Mouse (Mus musculus): ENCODE results near the gene Fgf8. TPM values are rescaled to one million over a fixed set of nuclear protein-coding genes. Genes with fewer than 3 reads are reported as not detected.

Gene Fgf8
- polyA plus RNA-seq, 1 experiment from 2014 or later, result not detected

- Histone ChIP-seq H3K27me3 (replicated peaks; ENCODE audit: insufficient read depth, low read length) (peaks cover 17% of the 10 kb centered on the region), H3K4me2 (replicated peaks; ENCODE audit: low read depth, low read length) (peak within 1 kb of the TSS; percentile 93), H3K36me3 (ENCODE audit: insufficient read depth, low read length) (peaks cover 24% of the 10 kb centered on the region), H3K4me1 (ENCODE audit: insufficient read depth, low read depth, low read length) (peaks cover 8% of the 10 kb centered on the region; the same call in 1 of the 2 replicates), H3K9me3 (ENCODE audit: low read length) (no peaks in the 10 kb centered on the region), H3K9ac (replicated peaks; ENCODE audit: low read depth) (peak within 1 kb of the TSS; percentile 66), H3K4me3 (ENCODE audit: low read depth, low read length) (peak within 1 kb of the TSS; percentile 71), H3K27ac (ENCODE audit: low read length) (no peak within 1 kb of the TSS)
- no peak for TF ChIP-seq EP300 (IDR thresholded peaks at IDR 0.05)
- TF ChIP-seq CTCF (IDR thresholded peaks at IDR 0.05), result no peak
- WGBS, result under 1% methylated on average over 43 of the region's 60 CpGs
- DNase-seq (ENCODE audit: low spot score) (peak; percentile 92), ATAC-seq (peak; percentile 90)
These were observed 6.7 kb upstream of the Fgf8 start, which contains the start of gene Npm3 for GRCm38 (mm10) chr19:45749243-45750043. Gene Npm3, minus strand, starts transcription at chr19:45749591.

- ATAC-seq (0 out of 2 replicates have a peak, but pooled peaks have one; percentile 2), DNase-seq (ENCODE audit: low spot score) (no peak)
- Histone ChIP-seq H3K9me3 (ENCODE audit: low read length) (no peaks in the 10 kb centered on the region), H3K4me3 (ENCODE audit: low read depth, low read length) (peak overlapping the region; percentile 71), H3K36me3 (ENCODE audit: insufficient read depth, low read length) (peaks cover 17% of the 10 kb centered on the region), H3K9ac (replicated peaks; ENCODE audit: low read depth) (peak overlapping the region; percentile 66), H3K27ac (ENCODE audit: low read length) (no peak overlapping the region), H3K4me1 (ENCODE audit: insufficient read depth, low read depth, low read length) (peaks cover 8% of the 10 kb centered on the region; the same call in 1 of the 2 replicates), H3K4me2 (replicated peaks; ENCODE audit: low read depth, low read length) (peak overlapping the region; percentile 93), H3K27me3 (replicated peaks; ENCODE audit: insufficient read depth, low read length) (peaks cover 20% of the 10 kb centered on the region)
- 2% methylated on average over 32 of the region's 33 CpGs for WGBS
- TF ChIP-seq EP300 (IDR thresholded peaks at IDR 0.05) (no peak), CTCF (IDR thresholded peaks at IDR 0.05) (no peak)
These were observed 6.1 kb upstream of the Fgf8 start for GRCm38 (mm10) chr19:45748691-45749242.

DNA sequence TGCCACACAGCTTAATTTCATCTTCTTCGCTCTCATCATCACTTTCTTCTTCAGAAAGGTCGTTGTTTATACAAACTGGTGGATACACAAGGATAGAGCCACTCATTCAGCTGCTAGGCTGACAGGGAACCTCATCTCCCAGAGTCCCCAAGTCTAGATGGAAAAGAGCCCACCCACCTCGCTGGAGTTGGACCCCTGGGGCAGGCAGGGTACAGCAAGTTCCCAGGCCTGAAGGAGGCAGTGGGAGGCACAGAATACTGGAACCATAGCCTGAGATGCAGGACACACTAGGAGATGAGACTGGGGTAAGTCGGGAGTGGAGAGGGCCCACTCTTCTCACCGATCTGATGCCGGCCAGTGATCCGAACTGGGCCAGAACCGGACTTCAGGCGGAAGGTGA lies 5.5 kb upstream of the Fgf8 start:
- ATAC-seq, result no peak

DNA sequence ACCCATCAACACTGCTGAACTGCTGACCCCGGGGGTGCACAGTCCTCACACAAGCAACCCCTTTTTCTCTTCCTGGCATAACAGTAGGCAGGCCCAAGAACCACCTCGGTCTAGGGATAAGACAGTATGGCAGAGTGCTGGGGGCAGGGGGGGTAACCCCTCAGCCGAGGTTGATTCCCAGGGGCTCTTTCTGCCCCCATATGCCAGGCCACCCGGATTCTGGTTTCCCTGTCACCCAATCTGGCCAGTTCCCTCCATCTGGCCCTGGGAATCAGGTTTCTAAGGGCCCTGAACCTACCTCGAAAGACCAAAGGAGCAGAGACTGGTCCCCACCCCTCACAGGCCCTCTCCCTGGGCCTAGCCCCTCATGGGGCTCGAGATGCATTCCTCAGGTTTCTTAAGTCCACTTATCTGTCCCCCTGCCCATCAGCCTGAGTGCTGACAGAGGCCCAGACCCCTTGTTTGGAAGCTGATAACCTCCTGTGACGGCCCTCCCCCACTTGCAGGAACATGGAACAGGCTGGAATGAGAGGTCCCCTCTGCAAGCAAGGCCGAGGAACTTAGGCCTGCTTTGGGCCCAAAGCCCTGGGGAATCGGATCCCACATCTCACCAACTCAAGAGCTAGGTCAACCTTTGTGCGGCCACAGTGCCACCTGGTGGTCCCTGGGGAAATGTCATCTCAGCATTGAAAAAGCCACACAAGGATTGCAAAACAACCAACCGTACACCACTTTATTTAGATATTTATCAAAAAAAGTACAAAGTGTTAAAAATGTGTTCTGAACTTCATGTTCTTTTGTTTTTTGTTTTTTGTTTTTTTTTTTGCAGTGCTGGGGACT lies 4.5 kb upstream of the Fgf8 start:
- peak; percentile 86 for DNase-seq (ENCODE audit: low spot score)
- peaks cover 11% of the 10 kb centered on the region; the same call in 1 of the 2 replicates for H3K4me1 ChIP-seq (ENCODE audit: insufficient read depth, low read depth, low read length)
- peaks cover 28% of the 10 kb centered on the region for H3K27me3 ChIP-seq (replicated peaks; ENCODE audit: insufficient read depth, low read length)
- WGBS, result 19% methylated on average over 11 of the region's 11 CpGs
- peak; percentile 21 for ATAC-seq
- H3K36me3 ChIP-seq (ENCODE audit: insufficient read depth, low read length), result peaks cover 9% of the 10 kb centered on the region
- no peak overlapping the region for H3K27ac ChIP-seq (ENCODE audit: low read length)
- no peaks in the 10 kb centered on the region for H3K9me3 ChIP-seq (ENCODE audit: low read length)
- no peak overlapping the region for H3K4me2 ChIP-seq (replicated peaks; ENCODE audit: low read depth, low read length)
- no peak overlapping the region for H3K9ac ChIP-seq (replicated peaks; ENCODE audit: low read depth)
- peak; percentile 89 for TF ChIP-seq CTCF (IDR thresholded peaks at IDR 0.05)
- peak; percentile 25; the same call in 1 of the 2 replicates for TF ChIP-seq EP300 (IDR thresholded peaks at IDR 0.05)
- no peak overlapping the region for H3K4me3 ChIP-seq (ENCODE audit: low read depth, low read length)

More for the DNA sequence above, 5.5 kb upstream of the Fgf8 start:
- Histone ChIP-seq H3K36me3 (ENCODE audit: insufficient read depth, low read length) (peaks cover 14% of the 10 kb centered on the region), H3K4me3 (ENCODE audit: low read depth, low read length) (no peak overlapping the region), H3K27ac (ENCODE audit: low read length) (no peak overlapping the region), H3K27me3 (replicated peaks; ENCODE audit: insufficient read depth, low read length) (peaks cover 24% of the 10 kb centered on the region), H3K9me3 (ENCODE audit: low read length) (no peaks in the 10 kb centered on the region), H3K4me1 (ENCODE audit: insufficient read depth, low read depth, low read length) (peaks cover 8% of the 10 kb centered on the region; the same call in 1 of the 2 replicates), H3K9ac (replicated peaks; ENCODE audit: low read depth) (no peak overlapping the region), H3K4me2 (replicated peaks; ENCODE audit: low read depth, low read length) (peak overlapping the region; percentile 93)
- TF ChIP-seq EP300 (IDR thresholded peaks at IDR 0.05) (no peak), CTCF (IDR thresholded peaks at IDR 0.05) (no peak)
- WGBS, result 39% methylated on average over 9 of the region's 9 CpGs
- no peak for DNase-seq (ENCODE audit: low spot score)

DNA sequence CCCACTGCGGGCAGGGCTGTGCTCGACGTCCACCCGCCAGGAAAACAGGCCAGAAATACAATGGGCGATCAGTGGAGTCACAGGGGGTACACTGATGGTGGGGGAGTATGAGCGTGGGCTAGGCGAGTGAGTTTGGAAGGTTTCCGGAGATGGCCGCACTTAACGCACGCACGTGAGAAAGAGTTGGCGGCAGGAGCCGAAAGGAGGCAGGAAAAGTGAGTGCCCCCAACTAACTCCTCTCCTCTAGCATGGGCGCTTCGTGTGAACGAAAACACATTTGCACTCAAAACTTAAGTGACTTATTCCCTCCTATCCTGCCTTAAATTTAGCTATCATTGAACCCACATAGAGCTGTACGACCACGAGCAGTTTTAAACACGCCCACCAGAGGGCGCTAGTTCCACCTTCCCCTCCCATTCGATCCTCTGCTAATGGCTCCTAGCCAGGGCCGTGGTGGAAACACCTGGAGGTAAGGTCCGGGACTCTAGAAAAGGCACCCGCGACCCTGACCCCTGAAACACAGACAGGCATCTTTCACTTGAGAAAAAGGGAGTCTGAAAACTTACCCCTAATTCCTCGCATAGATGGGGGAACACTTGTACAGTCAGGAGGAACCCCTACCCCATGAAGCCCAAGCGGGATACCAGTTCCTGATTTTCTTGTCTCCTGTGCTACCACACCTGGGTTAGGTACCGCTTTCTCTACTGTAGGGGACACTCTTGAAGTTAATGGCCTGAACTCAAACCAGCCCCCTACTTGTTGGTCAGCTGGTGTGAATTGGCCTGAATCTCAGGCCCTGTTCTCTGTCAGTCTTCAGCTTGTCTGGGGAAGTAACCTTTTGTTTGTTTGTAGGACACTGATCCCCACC lies 3.7 kb upstream of the Fgf8 start:
- Histone ChIP-seq H3K4me1 (ENCODE audit: insufficient read depth, low read depth, low read length) (peaks cover 13% of the 10 kb centered on the region; the same call in 1 of the 2 replicates), H3K9me3 (ENCODE audit: low read length) (no peaks in the 10 kb centered on the region), H3K4me3 (ENCODE audit: low read depth, low read length) (no peak overlapping the region), H3K9ac (replicated peaks; ENCODE audit: low read depth) (no peak overlapping the region), H3K27ac (ENCODE audit: low read length) (no peak overlapping the region), H3K4me2 (replicated peaks; ENCODE audit: low read depth, low read length) (no peak overlapping the region), H3K27me3 (replicated peaks; ENCODE audit: insufficient read depth, low read length) (peaks cover 36% of the 10 kb centered on the region), H3K36me3 (ENCODE audit: insufficient read depth, low read length) (peaks cover 2% of the 10 kb centered on the region; the same call in 1 of the 2 replicates)
- WGBS, result 11% methylated on average over 29 of the region's 29 CpGs
- peak; percentile 23; the same call in 1 of the 2 replicates for ATAC-seq
- DNase-seq (ENCODE audit: low spot score), result peak; percentile 71
- TF ChIP-seq EP300 (IDR thresholded peaks at IDR 0.05) (no peak), CTCF (IDR thresholded peaks at IDR 0.05) (peak; percentile 85)
